28 mouse cellular contexts compared by ENCODE assay signal in the genomic region with DNA sequence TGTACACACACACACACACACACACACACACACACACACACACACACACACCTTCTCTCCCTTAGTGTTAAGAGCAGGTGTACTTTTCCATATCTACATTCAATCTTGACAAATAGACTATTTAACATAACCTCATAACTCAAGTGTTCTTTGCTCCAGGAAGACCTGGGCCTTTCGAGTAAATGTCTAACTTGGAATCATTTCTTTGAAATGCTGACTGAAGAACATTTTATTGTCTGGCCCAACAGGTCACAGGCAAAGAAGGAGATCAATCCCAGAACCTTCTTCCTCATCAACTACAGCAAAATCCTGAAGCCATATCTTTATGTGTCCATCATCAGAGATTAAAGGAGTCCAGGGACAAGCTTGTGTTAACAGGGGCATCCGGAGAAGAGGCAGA. TPM values are rescaled to one million over a fixed set of nuclear protein-coding genes. Genes with fewer than 3 reads are reported as not detected.
"Had no signal": no experiment of that assay in that cellular context is flagged by ENCODE, and none has a peak within 500 bp of the region (broad histone marks: within the 10 kb centered on the region; RNA-seq: fewer than 3 reads in every experiment).

No protein-coding gene starts in this region.

- H3K4me2 ChIP-seq: heart, embryonic 11.5 days; heart, embryonic 13.5 days; heart, embryonic 15.5 days; hindbrain, embryonic 13.5 days; hindbrain, embryonic 15.5 days; limb, embryonic 13.5 days; limb, embryonic 15.5 days; liver, embryonic 12.5 days had no signal

- H3K9me3 ChIP-seq: heart, embryonic 13.5 days; heart, embryonic 15.5 days; hindbrain, embryonic 13.5 days; hindbrain, embryonic 15.5 days; limb, embryonic 13.5 days; limb, embryonic 15.5 days; liver, embryonic 12.5 days had no signal

- H3K27ac ChIP-seq: gastrocnemius, adult 2 months; heart, adult 2 months; heart, embryonic 13.5 days; heart, embryonic 15.5 days; hindbrain, embryonic 13.5 days; hindbrain, embryonic 15.5 days; hindbrain, postnatal 0 days; limb, embryonic 13.5 days; limb, embryonic 15.5 days; liver, embryonic 12.5 days; liver, embryonic 14.5 days had no signal

- H3K4me3 ChIP-seq: gastrocnemius, adult 2 months; heart, adult 2 months; heart, embryonic 13.5 days; heart, embryonic 15.5 days; hindbrain, embryonic 13.5 days; hindbrain, embryonic 15.5 days; limb, embryonic 13.5 days; limb, embryonic 15.5 days; liver, embryonic 12.5 days had no signal

- H3K4me1 ChIP-seq: liver, embryonic 12.5 days had no signal

- H3K9ac ChIP-seq: heart, embryonic 13.5 days; heart, embryonic 15.5 days; hindbrain, embryonic 13.5 days; hindbrain, embryonic 15.5 days; limb, embryonic 13.5 days; limb, embryonic 15.5 days; liver, embryonic 12.5 days; liver, embryonic 14.5 days had no signal

- H3K27me3 ChIP-seq: heart, embryonic 13.5 days; heart, embryonic 15.5 days; hindbrain, embryonic 13.5 days; hindbrain, embryonic 15.5 days; limb, embryonic 13.5 days; limb, embryonic 15.5 days had no signal

- DNase-seq: gastrocnemius, adult 2 months; gastrocnemius, postnatal 10 days; gastrocnemius, postnatal 25 days; heart, postnatal 14 days; heart, postnatal 36 days; kidney, postnatal 10 days; layer of hippocampus, postnatal 36 days; left cerebral cortex, postnatal 4 days had no signal

- ATAC-seq: hindbrain, postnatal 0 days; liver, embryonic 12.5 days had no signal

- H3K36me3 ChIP-seq: heart, embryonic 13.5 days; heart, embryonic 15.5 days; hindbrain, embryonic 13.5 days; hindbrain, embryonic 15.5 days; limb, embryonic 13.5 days; limb, embryonic 15.5 days; liver, embryonic 12.5 days had no signal

RNA-seq across cellular contexts. Expression of gene 4930432M17Rik, which starts 43.9 kb away (rescaled TPM):
- polyA plus RNA-seq: frontal cortex, adult 2 months; heart, adult 2 months; heart, embryonic 11.5 days; heart, embryonic 13.5 days; heart, embryonic 15.5 days; heart, postnatal 0 days; hindbrain, embryonic 11.5 days; hindbrain, embryonic 13.5 days; hindbrain, embryonic 15.5 days; hindbrain, postnatal 0 days; intestine, embryonic 14.5 days; kidney, embryonic 16.5 days; large intestine, adult 2 months; limb, embryonic 11.5 days; limb, embryonic 13.5 days; limb, embryonic 15.5 days; liver, adult 2 months; liver, embryonic 12.5 days; liver, embryonic 14.5 days; liver, embryonic 16.5 days had no signal
